Mouse (Mus musculus) adrenal gland, adult 18-20 months (tissue): ENCODE data around the gene Cyp2w1. TPM values are rescaled to one million over a fixed set of nuclear protein-coding genes. Genes with fewer than 3 reads are reported as not detected.
"Not testable (repeated sequence)": the region's sequence is repeated elsewhere in the genome, so short reads cannot be mapped to it uniquely, and the experiment has no call there.

Experiments
- DNase-seq, 2 experiments: peaks; one replicate each; pipeline ENCODE4 v3.0.0; 2021 to 2022; ENCODE audit warnings: low spot score in 2 of 2
- total RNA-seq, 2 experiments: library from RNA; stranded (reverse); gene quantifications; 1 replicate in 1 of 2; 2 replicates in 1 of 2; pipeline ENCODE4 v1.2.3; 2021

Gene Cyp2w1
- total RNA-seq, 2 experiments from 2014 or later = not detected

GRCm38 (mm10) chr5:139381586-139382513 is 29.4 kb downstream of the Cyp2w1 start:
- no peak for DNase-seq

DNA sequence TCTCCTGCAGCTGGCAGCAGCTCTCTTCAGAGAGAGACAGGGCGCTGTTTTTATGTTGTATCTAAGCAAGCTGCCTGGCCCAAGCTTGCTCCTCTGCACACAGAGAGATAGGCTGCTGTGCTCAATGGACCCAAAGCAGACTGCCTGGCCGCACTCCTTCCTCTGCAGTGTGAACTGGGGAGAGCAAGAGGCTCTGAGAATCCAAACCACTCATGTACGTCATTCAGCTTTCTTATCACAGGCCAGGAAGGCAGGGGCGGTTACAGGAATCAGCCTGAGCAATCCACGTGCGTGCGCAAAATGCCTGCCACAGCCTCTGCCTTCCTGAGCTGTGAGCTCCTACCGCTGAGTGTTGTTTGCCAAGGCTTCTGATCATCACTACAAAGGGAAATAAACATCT is 30.3 kb downstream of the Cyp2w1 start:
- no peak for DNase-seq

DNA sequence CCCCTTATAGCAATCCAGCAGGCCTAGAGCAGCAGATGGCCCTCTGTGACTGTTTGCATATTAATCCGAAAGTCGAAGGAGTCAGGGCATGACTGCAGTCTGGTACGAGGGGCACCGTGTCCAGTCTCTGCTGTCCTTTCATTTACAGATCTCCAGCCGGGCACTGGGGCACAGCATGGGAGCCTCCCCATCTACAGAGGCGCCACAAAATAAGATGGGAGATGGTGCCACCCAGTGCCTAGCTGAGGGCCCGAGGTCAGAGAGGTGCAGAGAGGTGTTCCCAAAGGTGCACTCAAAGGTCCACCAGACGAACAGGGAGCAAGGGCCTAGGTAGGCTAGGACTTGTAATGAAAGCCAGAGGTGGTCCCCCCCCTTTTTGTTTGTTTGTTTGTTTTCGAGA is 30.8 kb downstream of the Cyp2w1 start:
- DNase-seq = no peak

DNA sequence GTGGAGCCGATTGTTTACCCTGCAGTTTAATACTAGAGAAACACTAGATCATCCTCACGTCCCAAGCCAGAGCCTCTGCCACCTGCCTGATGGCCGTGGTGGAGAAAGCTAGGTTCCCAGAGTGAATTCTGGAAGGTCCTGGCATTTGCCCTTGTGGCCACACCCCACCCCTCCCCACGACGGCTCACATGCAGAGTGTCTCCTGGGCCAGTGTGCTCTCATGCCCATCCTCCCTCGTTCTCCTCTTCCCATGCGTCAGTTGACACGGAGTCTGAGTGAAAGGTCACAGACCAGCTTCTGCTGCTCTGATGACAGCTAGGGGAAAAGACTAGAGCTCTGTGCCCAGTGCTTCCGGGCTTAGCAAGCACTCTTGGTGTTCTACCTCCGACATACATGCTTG is 32.1 kb downstream of the Cyp2w1 start:
- peak in 1 of 2 experiments; percentile 47 for DNase-seq

DNA sequence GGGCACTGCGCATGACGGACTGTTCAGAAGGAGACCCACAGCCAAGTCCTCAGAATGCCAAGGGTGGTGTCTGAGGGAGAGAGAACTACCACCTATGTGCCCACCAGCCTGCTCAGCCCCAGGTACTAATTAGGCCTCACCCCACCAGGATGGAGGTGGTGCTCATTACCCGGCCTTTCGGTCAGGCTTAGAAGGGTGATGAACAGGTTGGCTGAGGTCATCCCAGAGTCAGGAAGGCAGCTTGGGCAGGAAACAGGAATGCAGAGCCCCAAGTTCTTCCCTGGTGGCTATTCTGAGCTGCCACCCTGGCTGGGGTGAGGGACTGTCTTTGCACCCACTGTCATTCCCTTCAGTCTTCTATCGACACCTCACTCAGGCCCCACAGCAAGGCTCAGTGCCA is 33.6 kb downstream of the Cyp2w1 start:
- DNase-seq = no peak

GRCm38 (mm10) chr5:139387329-139388194 is 35.1 kb downstream of the Cyp2w1 start:
- no peak for DNase-seq

DNA sequence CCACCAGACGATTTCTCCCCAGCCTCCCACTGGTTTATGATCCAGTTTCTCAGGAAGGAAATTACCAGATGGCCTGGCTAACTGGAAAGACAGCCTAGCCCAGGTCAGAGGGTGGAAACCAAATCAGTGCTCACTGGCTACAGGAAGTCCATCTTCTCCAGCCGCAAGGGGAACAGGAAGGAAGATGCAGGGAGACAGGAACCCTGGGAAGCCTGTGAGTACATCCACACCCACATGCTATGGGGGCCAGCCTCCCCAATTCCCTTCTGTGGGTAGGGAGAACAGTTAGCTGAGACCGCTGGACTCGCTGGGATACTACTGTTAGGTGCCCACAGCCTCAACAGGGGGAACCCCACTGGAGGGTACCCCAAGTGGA is 35.8 kb downstream of the Cyp2w1 start:
- DNase-seq = no peak

- no peak for DNase-seq
Measured at GRCm38 (mm10) chr5:139388694-139389675, 36.6 kb downstream of the Cyp2w1 start.

DNA sequence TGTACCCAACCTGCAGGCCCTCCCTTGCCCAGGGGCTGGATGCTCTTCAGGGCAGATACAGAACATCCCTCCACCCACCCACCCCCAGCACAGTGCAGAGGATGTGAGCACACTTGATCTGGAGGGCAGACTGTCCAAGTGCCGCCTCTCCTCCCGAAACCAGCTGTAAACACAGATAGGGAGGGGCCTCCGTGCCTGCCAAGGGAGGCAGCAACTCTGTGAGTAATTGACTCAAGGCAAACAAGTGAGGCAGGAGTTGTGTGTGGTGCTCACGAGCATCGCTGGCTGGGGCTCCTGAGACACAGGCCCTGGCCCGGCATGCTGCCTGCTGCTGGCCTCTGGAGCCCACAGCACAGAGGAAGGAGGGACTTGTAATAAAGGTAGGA is 37.3 kb downstream of the Cyp2w1 start:
- peak in 1 of 2 experiments; percentile 50 for DNase-seq

- not testable (repeated sequence) for DNase-seq
Measured at GRCm38 (mm10) chr5:139390324-139391119, 38.1 kb downstream of the Cyp2w1 start.

- DNase-seq = no peak
Measured at GRCm38 (mm10) chr5:139391309-139391990, 39.0 kb downstream of the Cyp2w1 start.

DNA sequence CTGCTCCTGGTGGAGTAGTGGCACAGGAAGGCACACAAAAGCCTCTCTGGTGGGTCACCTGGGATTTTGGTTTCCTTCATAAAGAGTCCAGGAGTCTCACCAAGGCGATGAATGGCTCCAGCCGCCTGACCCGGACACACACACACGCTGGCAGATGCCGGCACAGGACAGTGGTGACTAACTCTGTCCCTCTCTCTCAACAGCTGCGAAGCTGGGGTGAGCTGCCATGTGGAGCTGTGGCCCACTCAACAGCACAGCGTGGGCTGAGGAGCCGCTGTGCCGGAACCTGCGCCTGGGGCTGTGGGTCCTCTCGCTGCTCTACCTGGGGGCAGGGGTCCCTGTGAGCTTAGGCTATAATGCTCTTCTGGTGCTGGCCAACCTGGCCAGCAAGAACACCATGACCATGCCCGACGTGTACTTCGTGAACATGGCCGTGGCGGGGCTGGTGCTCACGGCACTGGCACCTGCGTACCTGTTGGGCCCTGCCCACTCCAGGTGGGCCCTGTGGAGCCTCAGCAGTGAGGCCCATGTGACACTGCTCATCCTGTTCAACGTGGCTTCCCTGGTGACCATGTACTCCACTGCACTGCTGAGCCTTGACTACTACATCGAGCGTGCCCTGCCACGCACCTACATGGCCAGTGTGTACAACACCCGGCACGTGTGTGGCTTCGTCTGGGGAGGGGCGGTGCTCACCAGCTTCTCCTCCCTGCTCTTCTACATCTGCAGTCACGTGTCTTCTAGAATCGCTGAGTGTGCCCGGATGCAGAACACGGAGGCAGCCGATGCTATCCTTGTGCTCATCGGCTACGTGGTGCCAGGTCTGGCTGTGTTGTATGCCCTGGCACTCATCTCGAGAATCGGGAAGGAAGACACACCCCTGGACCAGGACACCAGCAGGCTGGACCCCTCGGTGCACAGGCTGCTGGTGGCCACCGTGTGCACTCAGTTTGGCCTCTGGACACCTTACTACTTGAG is 40.1 kb downstream of the Cyp2w1 start:
- DNase-seq = no peak

GRCm38 (mm10) chr5:139393197-139393588 is 40.8 kb downstream of the Cyp2w1 start:
- no peak for DNase-seq

- DNase-seq = no peak
Measured at GRCm38 (mm10) chr5:139394399-139394798, 42.0 kb downstream of the Cyp2w1 start.

GRCm38 (mm10) chr5:139395528-139395927 is 43.1 kb downstream of the Cyp2w1 start:
- DNase-seq = no peak

DNA sequence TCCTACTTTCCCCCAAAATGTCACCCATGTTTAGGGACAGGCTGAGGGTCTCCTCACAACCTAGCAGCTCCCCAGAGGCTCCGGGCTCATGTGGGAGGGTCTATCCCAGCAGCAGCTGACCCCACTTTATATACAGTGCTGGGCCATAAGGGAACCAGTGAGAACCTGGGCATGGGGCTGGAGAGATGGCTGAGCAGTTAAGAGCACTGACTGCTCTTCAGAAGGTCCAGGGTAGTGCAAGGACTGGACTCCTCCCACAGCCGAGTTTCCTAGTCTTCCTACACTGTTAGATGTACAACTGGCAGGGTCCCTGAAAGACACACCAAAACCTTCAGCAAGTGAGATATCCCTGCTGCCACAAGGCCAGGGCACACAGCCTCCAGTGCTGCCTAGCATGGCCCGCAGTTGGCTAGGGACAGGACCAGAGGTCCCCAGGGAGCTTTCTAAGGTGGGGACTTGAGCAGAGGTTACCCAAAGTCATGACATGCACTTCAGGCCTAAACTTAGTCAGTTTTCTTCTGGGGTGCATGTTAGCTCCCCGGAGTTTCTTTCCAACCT is 45.0 kb downstream of the Cyp2w1 start:
- DNase-seq = no peak

GRCm38 (mm10) chr5:139397959-139398753 is 45.7 kb downstream of the Cyp2w1 start:
- DNase-seq = peak; percentile 88 to 92
